8 mouse cellular contexts compared by ENCODE assay signal in genomic region chr2:125033042-125033743, GRCm38 (mm10). TPM values are rescaled to one million over a fixed set of nuclear protein-coding genes. Genes with fewer than 3 reads are reported as not detected.
DNase-seq lines count a peak whose midpoint lies in the region; ATAC-seq and TF ChIP-seq lines count a peak whose summit lies in the region.

No protein-coding gene starts in this region.

- WGBS in embryonic facial prominence, embryonic 13.5 days = 58% methylated on average over 10 of the region's 10 CpGs
- WGBS in embryonic facial prominence, embryonic 10.5 days = 67% methylated on average over 10 of the region's 10 CpGs
- WGBS in kidney, postnatal 0 days = 30% methylated on average over 10 of the region's 10 CpGs
- 42% methylated on average over 10 of the region's 10 CpGs for WGBS in intestine, embryonic 15.5 days

- H3K4me3 ChIP-seq in embryonic facial prominence, embryonic 13.5 days = no peak overlapping the region
- no peak overlapping the region for H3K4me3 ChIP-seq in embryonic facial prominence, embryonic 10.5 days
- H3K4me3 ChIP-seq in kidney, postnatal 0 days (replicated peaks; ENCODE audit: low read depth, low read length) = no peak overlapping the region
- H3K4me3 ChIP-seq in intestine, embryonic 15.5 days (replicated peaks) = no peak overlapping the region

- H3K27ac ChIP-seq in embryonic facial prominence, embryonic 13.5 days = peak overlapping the region; percentile 64
- H3K27ac ChIP-seq in embryonic facial prominence, embryonic 10.5 days (replicated peaks) = no peak overlapping the region
- peak overlapping the region; percentile 44 for H3K27ac ChIP-seq in kidney, postnatal 0 days
- H3K27ac ChIP-seq in intestine, embryonic 15.5 days = no peak overlapping the region

- H3K9ac ChIP-seq in embryonic facial prominence, embryonic 13.5 days = no peak overlapping the region
- no peak overlapping the region for H3K9ac ChIP-seq in kidney, postnatal 0 days (ENCODE audit: low read depth, low read length)
- no peak overlapping the region for H3K9ac ChIP-seq in intestine, embryonic 15.5 days

- no peaks in the 10 kb centered on the region for H3K27me3 ChIP-seq in embryonic facial prominence, embryonic 13.5 days
- no peaks in the 10 kb centered on the region for H3K27me3 ChIP-seq in embryonic facial prominence, embryonic 10.5 days (replicated peaks; ENCODE audit: low read depth, poor library complexity, severe bottlenecking)
- H3K27me3 ChIP-seq in kidney, postnatal 0 days (ENCODE audit: insufficient read depth, low read length) = no peaks in the 10 kb centered on the region
- no peaks in the 10 kb centered on the region for H3K27me3 ChIP-seq in intestine, embryonic 15.5 days (replicated peaks)

- TF ChIP-seq CTCF in kidney, postnatal 0 days (IDR thresholded peaks at IDR 0.05; ENCODE audit: low read depth) = no peak

- H3K4me2 ChIP-seq in embryonic facial prominence, embryonic 13.5 days = no peak overlapping the region
- H3K4me2 ChIP-seq in kidney, postnatal 0 days (ENCODE audit: low read length) = no peak overlapping the region
- no peak overlapping the region for H3K4me2 ChIP-seq in intestine, embryonic 15.5 days (replicated peaks)

- peak; percentile 43; the same call in 1 of the 2 replicates for ATAC-seq in embryonic facial prominence, embryonic 13.5 days (ENCODE audit: insufficient number of reproducible peaks, insufficient read depth, low FRiP score, low TSS enrichment, low read depth)
- peak; percentile 88 for ATAC-seq in kidney, postnatal 0 days (replicated peaks; ENCODE audit: low FRiP score, low read depth)
- no peak for ATAC-seq in intestine, embryonic 15.5 days

- no peaks in the 10 kb centered on the region for H3K9me3 ChIP-seq in embryonic facial prominence, embryonic 13.5 days
- H3K9me3 ChIP-seq in embryonic facial prominence, embryonic 10.5 days = no peaks in the 10 kb centered on the region
- H3K9me3 ChIP-seq in kidney, postnatal 0 days (replicated peaks; ENCODE audit: low read length) = no peaks in the 10 kb centered on the region
- no peaks in the 10 kb centered on the region for H3K9me3 ChIP-seq in intestine, embryonic 15.5 days

- intact Hi-C loops in left cerebral cortex, postnatal 36 days (cut with DNase I) = no loop called here

- peaks cover 3% of the 10 kb centered on the region; the same call in 1 of the 2 replicates for H3K4me1 ChIP-seq in embryonic facial prominence, embryonic 13.5 days
- H3K4me1 ChIP-seq in embryonic facial prominence, embryonic 10.5 days = 0 out of 2 replicates have a peak, but pooled peaks cover 4% of the 10 kb centered on the region
- no peaks in the 10 kb centered on the region for H3K4me1 ChIP-seq in kidney, postnatal 0 days (replicated peaks; ENCODE audit: insufficient read depth, low read length)
- no peaks in the 10 kb centered on the region for H3K4me1 ChIP-seq in intestine, embryonic 15.5 days (replicated peaks)

- no peaks in the 10 kb centered on the region for H3K36me3 ChIP-seq in embryonic facial prominence, embryonic 13.5 days
- no peaks in the 10 kb centered on the region for H3K36me3 ChIP-seq in embryonic facial prominence, embryonic 10.5 days (replicated peaks)
- H3K36me3 ChIP-seq in kidney, postnatal 0 days (ENCODE audit: insufficient read depth, low read length) = no peaks in the 10 kb centered on the region
- no peaks in the 10 kb centered on the region for H3K36me3 ChIP-seq in intestine, embryonic 15.5 days

- no peak for DNase-seq in embryonic facial prominence, embryonic 10.5 days (ENCODE audit: low spot score)
- DNase-seq in 3T3-L1 (ENCODE audit: low read depth, low spot score) = peak; percentile 84
- DNase-seq in cerebellum, postnatal 14 days = peak; percentile 34 to 45
- DNase-seq in kidney, postnatal 0 days (ENCODE audit: low spot score) = peak; percentile 42
- DNase-seq in left cerebral cortex, postnatal 36 days (ENCODE audit: low spot score in 2 of 2) = no peak
- DNase-seq in layer of hippocampus, adult 9-11 months = no peak

RNA-seq across cellular contexts. Expression of gene Slc24a5, which starts 34.7 kb away (rescaled TPM):
- polyA plus RNA-seq in embryonic facial prominence, embryonic 13.5 days (2015; fragmentation: Nextera tagmentation; extraction: Ambion mirVana) = 4.8 and 8.6 TPM in 2 replicates
- polyA plus RNA-seq in embryonic facial prominence, embryonic 10.5 days (2016; fragmentation: Nextera tagmentation; extraction: Ambion mirVana) = 3.7 and 7.8 TPM in 2 replicates
- 3.2 and 4.9 TPM in 2 replicates for polyA plus RNA-seq in kidney, postnatal 0 days (2015; fragmentation: Nextera tagmentation; extraction: Ambion mirVana)
- total RNA-seq in left cerebral cortex, postnatal 36 days (2021) = not detected
- polyA plus RNA-seq in intestine, embryonic 15.5 days (2015; fragmentation: Nextera tagmentation; extraction: Ambion mirVana) = 1.4 and 2.1 TPM in 2 replicates

Comparison
In these comparisons a context has a peak if more than half of its experiments do, and no peak if none do; other contexts are left out.
1. H3K27ac ChIP-seq: peak in embryonic facial prominence, embryonic 13.5 days (single experiment) and kidney, postnatal 0 days (single experiment); none in embryonic facial prominence, embryonic 10.5 days (single experiment) and intestine, embryonic 15.5 days (single experiment).
2. DNase-seq: peak in 3T3-L1 (single experiment), cerebellum, postnatal 14 days (2 of 2) and kidney, postnatal 0 days (single experiment); none in embryonic facial prominence, embryonic 10.5 days (single experiment), left cerebral cortex, postnatal 36 days (0 of 2) and layer of hippocampus, adult 9-11 months (single experiment).